Mouse (Mus musculus): Measurements from ENCODE around the gene Shroom4. TPM values are rescaled to one million over a fixed set of nuclear protein-coding genes. Genes with fewer than 3 reads are reported as not detected.

The Shroom4 gene
- polyA plus RNA-seq (2014; fragmentation: Nextera tagmentation; extraction: Ambion mirVana), result 1.7 and 1.8 TPM in 2 replicates

DNA sequence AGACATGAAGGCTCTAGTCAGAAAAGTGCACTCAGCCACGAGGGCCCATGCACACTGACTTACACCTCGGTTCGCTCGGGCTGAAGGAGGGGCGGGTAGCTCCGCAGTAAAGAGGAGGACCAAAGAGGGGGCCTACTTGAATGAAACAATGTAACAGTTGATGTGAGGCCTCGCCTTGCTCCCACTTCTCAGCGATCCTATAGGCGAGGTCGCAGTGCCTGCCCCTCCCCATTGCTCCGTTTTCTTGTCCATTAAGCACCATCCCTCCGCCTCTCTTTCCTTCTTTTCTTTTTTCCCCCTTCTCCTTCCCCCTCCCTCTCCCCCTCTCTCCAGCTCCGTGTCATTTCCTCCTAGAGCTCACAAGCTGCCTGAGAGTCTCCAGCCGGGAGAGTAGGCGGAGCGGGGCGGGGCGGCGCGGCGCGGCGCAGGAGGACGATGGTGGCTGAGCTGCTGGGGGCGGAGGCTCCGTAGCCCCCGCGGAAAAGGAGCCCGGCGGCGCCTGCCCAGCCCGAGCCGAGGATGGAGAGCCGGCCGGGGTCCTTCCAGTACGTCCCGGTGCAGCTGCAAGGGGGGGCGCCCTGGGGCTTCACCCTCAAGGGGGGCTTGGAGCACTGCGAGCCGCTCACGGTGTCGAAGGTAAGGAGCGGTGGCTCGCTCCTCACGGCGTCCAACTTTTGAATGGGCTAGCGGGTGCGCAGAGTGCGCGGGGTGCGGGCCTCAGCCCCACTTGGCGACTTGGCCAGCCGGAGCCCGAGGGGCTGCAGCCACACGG is at the start of gene Shroom4:
Gene Shroom4 (plus strand): TSS at position 229 of the 772 bp plus-strand sequence.
- peak within 1 kb of the TSS; percentile 61 for H3K4me2 ChIP-seq (ENCODE audit: low read length)
- H3K36me3 ChIP-seq (ENCODE audit: control insufficient read depth, insufficient read depth, low read length), result no peaks in the 10 kb centered on the region
- H3K4me3 ChIP-seq (ENCODE audit: low read depth, low read length), result peak within 1 kb of the TSS; percentile 52
- no peaks in the 10 kb centered on the region for H3K4me1 ChIP-seq (ENCODE audit: control insufficient read depth, insufficient read depth, low read length)
- 22% methylated on average over 54 of the region's 55 CpGs for WGBS
- ATAC-seq, result peak; percentile 97
- no peaks in the 10 kb centered on the region for H3K27me3 ChIP-seq (replicated peaks; ENCODE audit: control insufficient read depth, insufficient read depth, low read length)
- peak within 1 kb of the TSS; percentile 67 for H3K9ac ChIP-seq (ENCODE audit: low read length)
- peak within 1 kb of the TSS; percentile 48; the same call in 1 of the 2 replicates for H3K27ac ChIP-seq (ENCODE audit: low read depth, low read length)
- peak; percentile 87 for DNase-seq (ENCODE audit: low spot score)
- H3K9me3 ChIP-seq (replicated peaks; ENCODE audit: control insufficient read depth, low read length), result no peaks in the 10 kb centered on the region

DNA sequence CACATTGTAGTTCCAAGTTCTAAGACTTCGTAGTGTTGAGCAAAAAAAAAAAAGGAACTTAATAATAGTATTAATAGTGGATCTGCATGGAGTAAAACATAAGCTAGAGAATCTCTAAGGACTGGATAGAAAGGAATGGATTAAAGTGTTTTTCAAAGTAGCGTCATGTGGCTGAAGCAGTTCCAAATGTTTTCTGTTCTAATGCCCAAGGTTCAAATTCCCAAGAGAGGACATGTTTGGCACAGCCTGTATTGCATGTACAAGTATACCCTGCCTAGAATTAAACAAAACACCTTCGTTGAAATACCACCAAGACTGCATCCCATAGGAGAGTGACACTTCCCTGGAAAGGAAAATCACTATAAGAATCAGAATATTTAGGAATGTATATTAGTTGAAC is 42.8 kb upstream of the Shroom4 start:
- Histone ChIP-seq H3K9ac (ENCODE audit: low read length) (no peak overlapping the region), H3K4me1 (ENCODE audit: control insufficient read depth, insufficient read depth, low read length) (no peaks in the 10 kb centered on the region), H3K9me3 (replicated peaks; ENCODE audit: control insufficient read depth, low read length) (no peaks in the 10 kb centered on the region), H3K36me3 (ENCODE audit: control insufficient read depth, insufficient read depth, low read length) (no peaks in the 10 kb centered on the region), H3K27ac (ENCODE audit: low read depth, low read length) (no peak overlapping the region), H3K27me3 (replicated peaks; ENCODE audit: control insufficient read depth, insufficient read depth, low read length) (no peaks in the 10 kb centered on the region), H3K4me3 (ENCODE audit: low read depth, low read length) (no peak overlapping the region), H3K4me2 (ENCODE audit: low read length) (no peak overlapping the region)
- no peak for DNase-seq (ENCODE audit: low spot score)
- no peak for ATAC-seq
- WGBS, result 70% methylated on average over 3 of the region's 3 CpGs

DNA sequence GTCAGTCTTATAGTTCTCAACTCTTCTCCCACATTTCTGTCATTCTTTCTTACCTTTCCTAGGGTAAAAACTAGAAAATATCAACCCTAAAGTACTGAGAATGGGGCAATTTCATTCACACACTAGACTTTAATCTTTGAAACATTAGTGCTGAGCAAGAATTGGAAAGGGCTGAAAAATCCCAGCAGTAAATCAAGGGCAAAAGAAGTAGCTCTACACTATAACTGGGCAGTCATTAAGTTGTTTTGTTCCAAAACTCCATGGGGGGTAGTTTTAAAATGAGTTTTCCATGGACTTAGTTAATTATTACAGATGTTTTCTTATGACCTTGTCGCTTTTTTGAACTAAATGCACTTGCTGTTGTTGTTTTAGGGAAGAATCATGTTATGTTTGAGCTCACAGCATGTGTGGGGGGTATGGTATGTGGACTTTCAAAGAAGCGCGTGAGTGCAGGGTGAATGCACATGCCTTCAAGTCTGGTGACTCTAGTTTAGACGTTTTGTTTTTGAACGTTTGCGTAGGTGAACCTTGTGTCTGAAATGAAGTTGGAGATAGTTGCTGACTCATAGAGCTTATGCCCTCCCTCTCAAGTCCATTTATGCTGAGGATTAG is 42.0 kb upstream of the Shroom4 start:
- no peak overlapping the region for H3K9ac ChIP-seq (ENCODE audit: low read length)
- no peaks in the 10 kb centered on the region for H3K27me3 ChIP-seq (replicated peaks; ENCODE audit: control insufficient read depth, insufficient read depth, low read length)
- no peaks in the 10 kb centered on the region for H3K4me1 ChIP-seq (ENCODE audit: control insufficient read depth, insufficient read depth, low read length)
- ATAC-seq (no peak), DNase-seq (ENCODE audit: low spot score) (no peak)
- WGBS, result 66% methylated on average over 6 of the region's 6 CpGs
- H3K4me3 ChIP-seq (ENCODE audit: low read depth, low read length), result no peak overlapping the region
- H3K4me2 ChIP-seq (ENCODE audit: low read length), result no peak overlapping the region
- no peaks in the 10 kb centered on the region for H3K36me3 ChIP-seq (ENCODE audit: control insufficient read depth, insufficient read depth, low read length)
- no peaks in the 10 kb centered on the region for H3K9me3 ChIP-seq (replicated peaks; ENCODE audit: control insufficient read depth, low read length)
- no peak overlapping the region for H3K27ac ChIP-seq (ENCODE audit: low read depth, low read length)

DNA sequence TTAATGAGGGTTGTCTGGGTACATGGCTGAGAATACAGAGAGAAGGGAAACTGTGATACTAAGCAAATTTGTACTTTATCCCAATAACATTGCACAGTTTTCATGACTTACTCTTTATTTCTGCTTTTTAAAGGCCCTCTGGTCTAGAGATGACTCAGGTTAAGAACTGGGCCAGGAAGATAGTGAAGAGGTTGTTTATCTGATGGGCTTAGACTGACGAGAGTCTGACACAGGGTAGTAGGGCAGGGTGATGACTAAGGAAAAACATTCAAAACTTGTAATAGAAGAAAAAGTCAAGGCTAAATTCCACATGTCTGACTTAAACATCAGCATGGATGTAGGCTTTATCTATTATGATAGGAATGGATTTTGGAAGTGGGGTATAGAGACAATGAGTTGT is 30.8 kb upstream of the Shroom4 start:
- H3K27me3 ChIP-seq (replicated peaks; ENCODE audit: control insufficient read depth, insufficient read depth, low read length), result no peaks in the 10 kb centered on the region
- no peaks in the 10 kb centered on the region for H3K36me3 ChIP-seq (ENCODE audit: control insufficient read depth, insufficient read depth, low read length)
- ATAC-seq, result no peak
- DNase-seq (ENCODE audit: low spot score), result no peak
- H3K4me3 ChIP-seq (ENCODE audit: low read depth, low read length), result no peak overlapping the region
- no peak overlapping the region for H3K9ac ChIP-seq (ENCODE audit: low read length)
- H3K4me2 ChIP-seq (ENCODE audit: low read length), result no peak overlapping the region
- H3K4me1 ChIP-seq (ENCODE audit: control insufficient read depth, insufficient read depth, low read length), result no peaks in the 10 kb centered on the region
- WGBS, result 88% methylated on average over 1 of the region's 1 CpGs
- H3K9me3 ChIP-seq (replicated peaks; ENCODE audit: control insufficient read depth, low read length), result no peaks in the 10 kb centered on the region
- no peak overlapping the region for H3K27ac ChIP-seq (ENCODE audit: low read depth, low read length)

- H3K4me1 ChIP-seq (ENCODE audit: control insufficient read depth, insufficient read depth, low read length), result no peaks in the 10 kb centered on the region
- H3K27me3 ChIP-seq (replicated peaks; ENCODE audit: control insufficient read depth, insufficient read depth, low read length), result no peaks in the 10 kb centered on the region
- no peak for DNase-seq (ENCODE audit: low spot score)
- no peak overlapping the region for H3K4me2 ChIP-seq (ENCODE audit: low read length)
- WGBS, result 94% methylated on average over 3 of the region's 3 CpGs
- no peaks in the 10 kb centered on the region for H3K9me3 ChIP-seq (replicated peaks; ENCODE audit: control insufficient read depth, low read length)
- no peak for ATAC-seq
- no peak overlapping the region for H3K4me3 ChIP-seq (ENCODE audit: low read depth, low read length)
- no peak overlapping the region for H3K27ac ChIP-seq (ENCODE audit: low read depth, low read length)
- no peak overlapping the region for H3K9ac ChIP-seq (ENCODE audit: low read length)
- no peaks in the 10 kb centered on the region for H3K36me3 ChIP-seq (ENCODE audit: control insufficient read depth, insufficient read depth, low read length)
Observed at GRCm38 (mm10) chrX:6370706-6371105, 28.9 kb upstream of the Shroom4 start.

DNA sequence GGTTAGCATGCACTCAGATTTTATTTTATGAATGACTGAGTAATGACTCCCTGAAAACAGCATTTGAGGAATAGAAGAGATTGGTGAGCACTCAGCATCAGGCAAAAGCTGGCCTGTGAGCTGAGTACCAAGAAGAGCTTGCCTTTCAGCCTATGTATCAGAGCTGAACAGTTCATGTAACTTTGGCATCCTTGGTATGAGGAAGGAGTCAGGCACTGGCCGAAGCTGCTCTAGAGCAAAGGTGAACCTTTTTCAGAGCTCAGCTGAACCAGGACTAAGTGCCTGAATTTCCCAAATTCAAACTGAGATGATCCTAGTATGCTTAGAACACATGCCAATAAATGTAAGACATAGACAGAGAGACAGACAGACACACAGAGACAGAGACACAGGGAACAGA is 5.8 kb upstream of the Shroom4 start:
- DNase-seq (ENCODE audit: low spot score), result no peak
- Histone ChIP-seq H3K4me3 (ENCODE audit: low read depth, low read length) (no peak overlapping the region), H3K4me1 (ENCODE audit: control insufficient read depth, insufficient read depth, low read length) (no peaks in the 10 kb centered on the region), H3K9me3 (replicated peaks; ENCODE audit: control insufficient read depth, low read length) (no peaks in the 10 kb centered on the region), H3K4me2 (ENCODE audit: low read length) (no peak overlapping the region), H3K9ac (ENCODE audit: low read length) (no peak overlapping the region), H3K27me3 (replicated peaks; ENCODE audit: control insufficient read depth, insufficient read depth, low read length) (no peaks in the 10 kb centered on the region), H3K27ac (ENCODE audit: low read depth, low read length) (no peak overlapping the region), H3K36me3 (ENCODE audit: control insufficient read depth, insufficient read depth, low read length) (no peaks in the 10 kb centered on the region)
- no peak for ATAC-seq
- 69% methylated on average over 1 of the region's 1 CpGs for WGBS

DNA sequence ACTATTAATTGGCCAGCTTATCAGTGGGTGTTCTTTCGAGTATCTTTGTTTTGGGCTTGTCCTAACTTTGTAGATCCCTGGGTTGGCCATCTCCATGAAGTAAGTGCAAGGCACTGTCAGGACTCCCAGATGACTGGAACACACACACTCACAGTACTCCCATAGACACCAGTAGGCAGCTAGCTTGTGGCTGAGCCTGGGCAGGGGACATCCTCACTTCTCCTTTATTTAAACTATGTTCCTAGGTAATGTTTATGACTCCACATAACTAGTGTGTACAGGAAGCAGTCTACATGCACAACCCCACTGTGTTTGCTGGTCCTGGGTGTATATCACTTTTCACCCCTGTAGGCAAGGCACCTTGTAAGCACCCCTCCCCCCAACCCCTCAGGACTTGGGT is 461 bp upstream of the Shroom4 start:
- Histone ChIP-seq H3K36me3 (ENCODE audit: control insufficient read depth, insufficient read depth, low read length) (no peaks in the 10 kb centered on the region), H3K27ac (ENCODE audit: low read depth, low read length) (0 out of 2 replicates have a peak overlapping the region, but pooled peaks have one; percentile 11), H3K4me3 (ENCODE audit: low read depth, low read length) (peak overlapping the region; percentile 52), H3K9ac (ENCODE audit: low read length) (peak overlapping the region; percentile 67), H3K9me3 (replicated peaks; ENCODE audit: control insufficient read depth, low read length) (no peaks in the 10 kb centered on the region), H3K4me2 (ENCODE audit: low read length) (peak overlapping the region; percentile 61), H3K27me3 (replicated peaks; ENCODE audit: control insufficient read depth, insufficient read depth, low read length) (no peaks in the 10 kb centered on the region), H3K4me1 (ENCODE audit: control insufficient read depth, insufficient read depth, low read length) (no peaks in the 10 kb centered on the region)
- 25% methylated on average over 1 of the region's 1 CpGs for WGBS
- ATAC-seq (no peak; the same call in 1 of the 2 replicates), DNase-seq (ENCODE audit: low spot score) (no peak)

DNA sequence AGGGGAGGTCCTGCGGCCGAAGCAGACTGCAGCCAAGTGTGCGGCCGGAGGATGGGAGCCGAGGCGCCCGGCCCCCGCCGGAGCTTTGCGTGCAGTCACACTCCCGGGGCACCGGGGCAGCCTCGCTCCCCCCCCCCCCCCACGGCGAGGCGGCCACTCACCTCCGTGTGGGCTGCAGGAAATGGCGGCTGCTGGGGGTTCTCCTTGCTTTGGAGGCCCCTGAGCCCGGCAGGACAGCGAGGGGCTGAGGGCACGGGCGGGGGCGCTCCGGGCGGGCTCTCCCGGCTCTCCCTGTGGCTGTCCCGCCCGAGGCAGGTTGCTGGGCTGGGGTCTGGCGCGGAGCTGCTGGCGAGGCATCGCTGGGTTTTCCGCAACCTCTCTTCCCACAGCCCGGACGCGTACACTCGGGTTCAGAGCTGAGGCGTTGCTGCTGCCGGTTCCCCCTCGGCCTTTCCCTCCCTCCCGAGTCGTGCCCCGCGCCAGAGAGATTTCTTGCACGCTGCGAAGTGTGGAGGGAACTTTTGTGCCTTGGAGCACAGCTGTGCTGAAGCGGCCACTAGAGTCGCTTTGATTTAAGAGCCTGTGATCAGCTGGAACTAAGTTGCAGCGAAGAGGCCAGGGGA is 855 bp downstream of the Shroom4 start:
- Histone ChIP-seq H3K27me3 (replicated peaks; ENCODE audit: control insufficient read depth, insufficient read depth, low read length) (no peaks in the 10 kb centered on the region), H3K9me3 (replicated peaks; ENCODE audit: control insufficient read depth, low read length) (no peaks in the 10 kb centered on the region), H3K4me2 (ENCODE audit: low read length) (peak overlapping the region; percentile 61), H3K4me3 (ENCODE audit: low read depth, low read length) (peak overlapping the region; percentile 52), H3K4me1 (ENCODE audit: control insufficient read depth, insufficient read depth, low read length) (no peaks in the 10 kb centered on the region), H3K36me3 (ENCODE audit: control insufficient read depth, insufficient read depth, low read length) (no peaks in the 10 kb centered on the region), H3K27ac (ENCODE audit: low read depth, low read length) (peak overlapping the region; percentile 48; the same call in 1 of the 2 replicates), H3K9ac (ENCODE audit: low read length) (peak overlapping the region; percentile 67)
- ATAC-seq (peak; percentile 53), DNase-seq (ENCODE audit: low spot score) (peak; percentile 41)
- WGBS, result 24% methylated on average over 30 of the region's 49 CpGs

- DNase-seq (ENCODE audit: low spot score), result no peak
- H3K9me3 ChIP-seq (replicated peaks; ENCODE audit: control insufficient read depth, low read length), result no peaks in the 10 kb centered on the region
- no peak overlapping the region for H3K4me2 ChIP-seq (ENCODE audit: low read length)
- H3K36me3 ChIP-seq (ENCODE audit: control insufficient read depth, insufficient read depth, low read length), result no peaks in the 10 kb centered on the region
- 84% methylated on average over 4 of the region's 4 CpGs for WGBS
- H3K27me3 ChIP-seq (replicated peaks; ENCODE audit: control insufficient read depth, insufficient read depth, low read length), result no peaks in the 10 kb centered on the region
- no peak overlapping the region for H3K9ac ChIP-seq (ENCODE audit: low read length)
- H3K4me3 ChIP-seq (ENCODE audit: low read depth, low read length), result no peak overlapping the region
- H3K27ac ChIP-seq (ENCODE audit: low read depth, low read length), result no peak overlapping the region
- ATAC-seq, result no peak
- no peaks in the 10 kb centered on the region for H3K4me1 ChIP-seq (ENCODE audit: control insufficient read depth, insufficient read depth, low read length)
Observed at GRCm38 (mm10) chrX:6402921-6403320, 3.3 kb downstream of the Shroom4 start.

Measured in forebrain, embryonic 14.5 days (tissue).